Mouse (Mus musculus): ENCODE measurements around the gene Tmem82. TPM values are rescaled to one million over a fixed set of nuclear protein-coding genes. Genes with fewer than 3 reads are reported as not detected.

Tmem82 gene
- polyA plus RNA-seq (2015; fragmentation: Nextera tagmentation; extraction: Ambion mirVana) = 0.47 and 0.74 TPM in 2 replicates

DNA sequence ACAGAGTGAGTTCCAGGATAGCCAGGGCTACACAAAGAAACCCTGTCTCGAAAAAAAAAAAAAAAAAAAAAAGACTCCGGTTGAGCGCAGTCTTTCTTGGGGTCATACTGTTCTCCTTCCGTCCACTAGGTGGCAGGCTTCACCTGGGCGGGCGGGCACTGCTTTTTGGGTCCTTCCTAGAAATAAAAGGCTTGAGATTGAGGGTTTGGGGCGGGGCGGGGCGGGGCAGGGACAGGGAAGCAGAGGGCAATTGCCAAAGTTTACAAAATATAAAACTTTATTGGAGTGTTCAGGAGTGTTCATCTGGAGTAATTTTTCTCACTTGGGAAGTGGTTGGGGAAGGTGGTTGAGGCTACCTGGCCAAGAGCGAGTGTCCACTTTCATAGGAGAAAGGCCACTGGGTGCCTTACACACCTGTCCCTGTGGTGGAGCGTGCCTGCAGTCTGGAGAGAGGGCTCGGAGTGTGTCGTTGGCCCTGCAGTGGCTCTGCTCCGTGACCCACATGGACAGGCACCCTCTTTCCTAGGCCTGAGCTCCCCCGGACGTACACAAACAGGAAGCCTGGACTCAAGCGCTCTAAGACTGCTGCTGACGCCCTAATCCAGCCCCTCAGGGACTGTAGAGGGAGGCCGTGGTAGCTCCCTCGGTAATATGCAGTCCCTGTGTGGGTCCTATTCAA lies at the start of gene Tmem82:
Gene Tmem82 (minus strand): TSS at position 69 of the 679 bp plus-strand sequence.
- no peak within 1 kb of the TSS for H3K27ac ChIP-seq
- no peaks in the 10 kb centered on the region for H3K9me3 ChIP-seq
- H3K9ac ChIP-seq = peak within 1 kb of the TSS; percentile 58
- peak within 1 kb of the TSS; percentile 70 for H3K4me2 ChIP-seq
- H3K4me1 ChIP-seq = peaks cover 13% of the 10 kb centered on the region; the same call in 1 of the 2 replicates
- ATAC-seq (ENCODE audit: insufficient number of reproducible peaks, insufficient read depth, low FRiP score, low TSS enrichment, low read depth) = no peak
- H3K36me3 ChIP-seq = no peaks in the 10 kb centered on the region
- H3K27me3 ChIP-seq = no peaks in the 10 kb centered on the region
- 22% methylated on average over 20 of the region's 20 CpGs for WGBS
- H3K4me3 ChIP-seq = peak within 1 kb of the TSS; percentile 34

DNA sequence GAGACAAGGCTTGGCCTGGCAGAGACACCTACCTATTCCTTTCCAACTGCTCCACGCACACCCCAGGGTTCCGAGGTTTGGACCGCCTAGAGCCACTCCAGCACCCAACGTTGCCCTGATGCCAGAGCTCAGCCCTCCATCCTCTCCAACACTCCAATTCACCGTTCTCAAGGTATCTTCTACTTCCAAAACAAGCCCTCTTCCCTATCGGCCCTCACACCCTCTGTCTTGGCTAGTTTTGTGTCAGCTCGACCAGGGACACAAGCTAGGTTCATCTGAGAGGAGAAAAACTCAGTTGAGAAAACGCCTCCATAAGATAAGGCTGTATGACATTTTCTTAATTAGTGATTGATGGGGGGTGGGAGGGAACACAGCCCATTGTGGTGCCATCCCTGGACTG lies 46.4 kb upstream of the Tmem82 start, which contains the start of gene Plekhm2:
Gene Plekhm2 (minus strand): TSS at position 101 of the 400 bp plus-strand sequence.
- Histone ChIP-seq H3K9ac (peak within 1 kb of the TSS; percentile 93), H3K27me3 (no peaks in the 10 kb centered on the region), H3K4me2 (peak within 1 kb of the TSS; percentile 92), H3K9me3 (no peaks in the 10 kb centered on the region), H3K4me3 (peak within 1 kb of the TSS; percentile 87), H3K27ac (peak within 1 kb of the TSS; percentile 78), H3K36me3 (peaks cover 24% of the 10 kb centered on the region), H3K4me1 (peaks cover 19% of the 10 kb centered on the region)
- no peak for ATAC-seq (ENCODE audit: insufficient number of reproducible peaks, insufficient read depth, low FRiP score, low TSS enrichment, low read depth)
- 74% methylated on average over 8 of the region's 8 CpGs for WGBS

DNA sequence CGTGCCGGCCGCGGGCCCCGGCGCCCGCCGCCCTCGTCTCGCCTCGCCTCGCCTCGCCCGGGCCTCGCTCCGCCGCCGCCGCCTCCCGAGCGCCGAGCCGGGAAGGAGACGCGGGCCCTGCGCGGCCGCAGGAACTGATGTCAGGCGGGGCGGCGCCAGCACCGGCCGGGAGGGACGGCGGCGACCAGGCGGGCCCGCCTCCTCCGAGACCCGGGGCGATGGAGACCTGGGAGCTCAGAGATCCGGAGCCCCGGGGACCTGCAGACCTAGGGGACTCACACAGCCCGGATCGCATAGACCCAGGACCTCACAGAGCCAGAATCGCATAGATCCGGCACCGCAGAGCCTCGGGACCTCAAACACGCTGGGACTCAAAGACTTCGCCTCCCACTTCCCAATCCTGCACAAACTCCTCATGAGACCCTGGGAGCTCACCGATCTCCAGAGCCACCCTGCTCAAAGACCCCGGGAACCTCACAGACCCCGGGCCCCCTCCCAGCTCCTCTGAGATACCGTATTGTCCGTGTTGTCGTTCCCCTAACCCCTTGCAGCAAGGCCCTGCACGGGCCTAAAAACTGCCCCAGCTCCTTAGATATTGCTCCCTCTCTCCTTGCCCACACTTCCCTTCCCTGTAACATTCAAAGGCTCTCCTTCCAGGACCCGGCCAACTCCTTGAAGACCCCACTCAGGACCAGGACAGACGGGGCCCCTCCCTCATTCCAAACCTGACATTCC lies 45.7 kb upstream of the Tmem82 start:
- Histone ChIP-seq H3K9ac (peak overlapping the region; percentile 93), H3K36me3 (peaks cover 30% of the 10 kb centered on the region), H3K4me1 (peaks cover 23% of the 10 kb centered on the region), H3K27me3 (no peaks in the 10 kb centered on the region), H3K27ac (peak overlapping the region; percentile 78), H3K4me3 (peak overlapping the region; percentile 87), H3K4me2 (peak overlapping the region; percentile 92), H3K9me3 (no peaks in the 10 kb centered on the region)
- WGBS = under 1% methylated on average over 53 of the region's 60 CpGs
- peak; percentile 80 for ATAC-seq (ENCODE audit: insufficient number of reproducible peaks, insufficient read depth, low FRiP score, low TSS enrichment, low read depth)

DNA sequence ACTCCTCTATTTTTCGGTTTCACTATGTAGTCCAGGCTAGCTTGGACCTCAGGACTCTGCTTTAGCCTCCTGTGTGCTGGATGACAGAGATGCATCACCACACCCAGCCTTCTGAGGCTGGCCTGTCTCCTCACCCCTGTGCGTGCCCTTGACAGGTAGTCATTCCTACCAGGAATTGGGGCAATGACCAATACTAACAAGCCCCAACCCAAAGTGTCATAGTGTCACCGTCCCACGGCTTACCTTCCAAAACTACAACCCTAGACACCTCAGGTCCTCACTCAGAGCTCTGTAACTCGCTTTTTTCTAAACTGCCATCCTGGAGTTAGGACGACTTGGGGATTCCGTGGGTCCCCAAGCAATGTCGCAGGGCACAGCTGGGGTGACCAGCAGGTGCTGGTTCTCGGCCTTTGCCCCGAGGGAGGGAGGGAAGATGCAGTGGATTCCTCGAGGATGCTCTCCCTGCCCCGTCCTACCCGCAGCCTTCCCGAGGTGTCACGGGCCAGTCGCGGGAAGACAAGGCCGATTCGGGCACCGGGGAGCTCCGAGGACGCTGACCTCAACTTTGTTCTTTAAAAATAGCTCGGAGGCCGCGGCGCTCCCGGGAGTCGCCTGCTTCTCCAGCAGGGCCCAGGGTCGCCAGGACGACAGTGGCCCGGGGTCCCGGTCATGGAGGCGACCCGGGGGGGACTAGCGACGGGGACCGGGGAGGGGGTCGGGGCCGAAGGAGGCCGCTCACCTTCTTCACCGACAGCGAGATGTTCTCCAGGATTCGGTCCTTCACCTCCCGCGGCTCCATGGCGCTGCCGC lies 44.9 kb upstream of the Tmem82 start:
- ATAC-seq (ENCODE audit: insufficient number of reproducible peaks, insufficient read depth, low FRiP score, low TSS enrichment, low read depth) = no peak
- WGBS = 3% methylated on average over 46 of the region's 47 CpGs
- Histone ChIP-seq H3K4me3 (peak overlapping the region; percentile 87), H3K9ac (peak overlapping the region; percentile 93), H3K4me1 (peaks cover 23% of the 10 kb centered on the region), H3K9me3 (no peaks in the 10 kb centered on the region), H3K36me3 (peaks cover 38% of the 10 kb centered on the region), H3K27ac (peak overlapping the region; percentile 78), H3K27me3 (no peaks in the 10 kb centered on the region), H3K4me2 (peak overlapping the region; percentile 92)

- no peak overlapping the region for H3K27ac ChIP-seq
- WGBS = 90% methylated on average over 11 of the region's 11 CpGs
- H3K9ac ChIP-seq = no peak overlapping the region
- no peak overlapping the region for H3K4me3 ChIP-seq
- no peaks in the 10 kb centered on the region for H3K9me3 ChIP-seq
- H3K27me3 ChIP-seq = no peaks in the 10 kb centered on the region
- no peak for ATAC-seq (ENCODE audit: insufficient number of reproducible peaks, insufficient read depth, low FRiP score, low TSS enrichment, low read depth)
- H3K4me1 ChIP-seq = peaks cover 21% of the 10 kb centered on the region
- H3K4me2 ChIP-seq = no peak overlapping the region
- H3K36me3 ChIP-seq = peaks cover 55% of the 10 kb centered on the region
These were observed 42.5 kb upstream of the Tmem82 start for GRCm38 (mm10) chr4:141660884-141661283.

- Histone ChIP-seq H3K36me3 (peaks cover 60% of the 10 kb centered on the region), H3K4me2 (no peak overlapping the region), H3K4me1 (peaks cover 17% of the 10 kb centered on the region), H3K9me3 (no peaks in the 10 kb centered on the region), H3K4me3 (no peak overlapping the region), H3K27me3 (no peaks in the 10 kb centered on the region), H3K9ac (no peak overlapping the region), H3K27ac (no peak overlapping the region)
- WGBS = 38% methylated on average over 4 of the region's 4 CpGs
- no peak for ATAC-seq (ENCODE audit: insufficient number of reproducible peaks, insufficient read depth, low FRiP score, low TSS enrichment, low read depth)
These were observed 41.3 kb upstream of the Tmem82 start for GRCm38 (mm10) chr4:141659739-141660138.

DNA sequence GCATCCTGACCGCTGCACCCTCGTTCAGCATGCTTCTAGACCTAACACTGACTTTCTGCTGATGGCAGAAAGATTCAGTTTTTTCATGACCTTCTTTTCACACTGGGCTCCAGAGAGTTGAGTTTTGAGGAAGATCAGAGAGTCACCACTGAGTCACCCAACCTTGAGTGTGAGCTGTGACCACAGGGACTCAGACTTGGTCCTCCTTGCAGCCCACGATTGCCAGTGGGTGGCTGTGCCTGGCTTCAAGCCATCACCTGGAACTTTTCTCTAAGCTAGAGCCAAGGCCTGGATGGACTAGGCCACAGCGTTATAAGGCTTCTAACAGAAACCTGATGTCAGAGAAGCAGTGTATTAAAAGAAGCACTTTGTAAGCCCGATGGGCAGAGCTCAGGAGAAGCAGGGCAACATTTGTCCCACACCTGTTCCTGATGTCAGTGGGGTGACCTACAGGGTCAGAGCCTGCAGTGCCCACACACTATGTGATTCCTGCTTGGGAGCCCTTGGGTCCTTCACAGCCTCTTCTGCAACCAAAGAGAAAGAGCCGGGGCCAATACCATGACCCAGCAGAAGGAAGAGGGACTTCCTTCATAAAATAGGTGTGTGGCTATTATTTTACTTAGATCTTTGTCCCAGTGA lies 40.5 kb upstream of the Tmem82 start:
- WGBS = 84% methylated on average over 6 of the region's 6 CpGs
- H3K27me3 ChIP-seq = no peaks in the 10 kb centered on the region
- H3K4me1 ChIP-seq = peaks cover 16% of the 10 kb centered on the region
- H3K4me3 ChIP-seq = no peak overlapping the region
- H3K27ac ChIP-seq = no peak overlapping the region
- H3K4me2 ChIP-seq = no peak overlapping the region
- H3K36me3 ChIP-seq = peaks cover 65% of the 10 kb centered on the region
- no peaks in the 10 kb centered on the region for H3K9me3 ChIP-seq
- ATAC-seq (ENCODE audit: insufficient number of reproducible peaks, insufficient read depth, low FRiP score, low TSS enrichment, low read depth) = no peak
- no peak overlapping the region for H3K9ac ChIP-seq

DNA sequence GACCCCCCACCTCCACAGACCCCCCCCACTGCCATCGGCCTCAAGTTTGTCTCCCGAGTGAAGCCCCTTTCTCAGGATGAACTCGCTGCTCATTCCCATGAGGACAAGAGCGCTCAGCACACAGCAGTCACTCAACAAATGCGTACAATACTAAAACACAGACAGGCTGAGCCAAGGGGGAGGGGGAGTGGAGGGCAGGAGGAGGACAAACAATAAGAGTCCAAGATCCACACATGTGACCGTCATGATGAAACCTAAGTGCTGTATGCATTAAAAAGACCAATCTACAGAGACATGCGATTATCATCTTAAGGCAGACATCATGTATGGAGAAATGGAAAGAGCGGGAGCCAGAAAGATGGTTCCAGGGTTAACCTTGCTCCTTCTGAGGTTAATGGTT lies 38.5 kb upstream of the Tmem82 start:
- no peak overlapping the region for H3K4me2 ChIP-seq

GRCm38 (mm10) chr4:141655908-141656608 lies 37.6 kb upstream of the Tmem82 start:
- Histone ChIP-seq H3K4me2 (no peak overlapping the region), H3K4me3 (no peak overlapping the region), H3K27me3 (no peaks in the 10 kb centered on the region), H3K4me1 (0 out of 2 replicates have a peak, but pooled peaks cover 11% of the 10 kb centered on the region), H3K27ac (no peak overlapping the region), H3K9ac (no peak overlapping the region), H3K36me3 (peaks cover 75% of the 10 kb centered on the region), H3K9me3 (no peaks in the 10 kb centered on the region)
- no peak for ATAC-seq (ENCODE audit: insufficient number of reproducible peaks, insufficient read depth, low FRiP score, low TSS enrichment, low read depth)
- WGBS = 88% methylated on average over 12 of the region's 12 CpGs

More for the DNA sequence above, 38.5 kb upstream of the Tmem82 start:
- Histone ChIP-seq H3K27me3 (no peaks in the 10 kb centered on the region), H3K4me3 (no peak overlapping the region), H3K27ac (no peak overlapping the region), H3K4me1 (0 out of 2 replicates have a peak, but pooled peaks cover 7% of the 10 kb centered on the region), H3K9me3 (no peaks in the 10 kb centered on the region), H3K36me3 (peaks cover 76% of the 10 kb centered on the region), H3K9ac (no peak overlapping the region)
- ATAC-seq (ENCODE audit: insufficient number of reproducible peaks, insufficient read depth, low FRiP score, low TSS enrichment, low read depth) = no peak
- WGBS = 88% methylated on average over 8 of the region's 8 CpGs

DNA sequence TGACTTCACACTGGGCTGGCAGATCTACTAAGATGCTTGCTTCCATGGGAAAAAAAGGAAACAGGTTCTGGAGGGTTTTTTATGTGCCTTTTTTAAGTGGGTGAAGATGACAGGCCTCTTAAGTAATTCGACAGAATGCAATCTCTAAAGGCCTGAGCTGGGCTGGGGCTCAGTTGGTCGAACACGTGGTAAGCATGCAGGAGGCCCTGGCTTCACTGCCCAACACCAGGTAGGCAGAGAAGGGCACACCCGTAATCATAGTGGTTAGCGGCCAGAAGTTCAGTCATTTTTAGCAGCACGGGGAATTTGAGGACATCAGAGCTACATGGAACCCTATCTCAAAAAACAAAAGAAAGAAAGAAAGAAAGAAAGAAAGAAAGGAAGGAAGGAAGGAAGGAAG lies 36.1 kb upstream of the Tmem82 start:
- ATAC-seq (ENCODE audit: insufficient number of reproducible peaks, insufficient read depth, low FRiP score, low TSS enrichment, low read depth) = no peak
- Histone ChIP-seq H3K9ac (no peak overlapping the region), H3K36me3 (peaks cover 60% of the 10 kb centered on the region), H3K27me3 (no peaks in the 10 kb centered on the region), H3K9me3 (no peaks in the 10 kb centered on the region), H3K4me3 (no peak overlapping the region), H3K27ac (0 out of 2 replicates have a peak overlapping the region, but pooled peaks have one; percentile 39), H3K4me2 (no peak overlapping the region), H3K4me1 (peaks cover 13% of the 10 kb centered on the region)
- WGBS = 91% methylated on average over 6 of the region's 6 CpGs
